Mouse (Mus musculus) kidney, adult 18-20 months (tissue): Measurements from ENCODE around the gene Dlx5.

Experiments used
- DNase-seq: peaks from one replicate; pipeline ENCODE4 v3.0.0; 2021

Gene Dlx5

DNA sequence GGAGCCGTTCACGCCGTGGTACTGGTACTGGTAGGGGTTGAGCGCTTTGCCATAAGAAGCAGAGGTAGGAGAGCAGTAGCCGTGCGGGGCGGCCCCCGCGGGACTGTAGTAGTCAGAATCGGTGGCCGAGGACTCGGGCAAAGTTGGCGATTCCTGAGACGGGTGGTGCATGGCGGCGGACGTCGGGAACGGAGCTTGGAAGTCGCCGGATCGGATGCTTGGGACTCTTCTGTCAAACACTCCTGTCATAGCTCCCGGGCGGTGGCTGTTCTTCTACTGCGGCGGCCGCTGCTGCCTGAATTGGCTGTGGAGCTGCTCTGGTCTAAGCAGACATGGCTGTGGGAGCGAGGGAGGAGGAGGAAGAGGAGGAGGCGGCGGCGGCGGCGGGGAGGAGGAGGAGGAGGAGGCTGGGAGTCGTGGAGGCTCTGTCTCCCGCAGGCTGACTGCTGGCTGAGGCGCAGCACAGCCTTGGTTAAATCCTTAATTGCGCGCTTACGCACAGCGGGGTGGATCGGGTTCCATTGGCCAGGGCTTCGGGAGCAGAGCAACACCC lies at the start of gene Dlx5:
TSS of gene Dlx5 (minus strand) at position 448 of the 553 bp plus-strand sequence.
- no peak for DNase-seq

DNA sequence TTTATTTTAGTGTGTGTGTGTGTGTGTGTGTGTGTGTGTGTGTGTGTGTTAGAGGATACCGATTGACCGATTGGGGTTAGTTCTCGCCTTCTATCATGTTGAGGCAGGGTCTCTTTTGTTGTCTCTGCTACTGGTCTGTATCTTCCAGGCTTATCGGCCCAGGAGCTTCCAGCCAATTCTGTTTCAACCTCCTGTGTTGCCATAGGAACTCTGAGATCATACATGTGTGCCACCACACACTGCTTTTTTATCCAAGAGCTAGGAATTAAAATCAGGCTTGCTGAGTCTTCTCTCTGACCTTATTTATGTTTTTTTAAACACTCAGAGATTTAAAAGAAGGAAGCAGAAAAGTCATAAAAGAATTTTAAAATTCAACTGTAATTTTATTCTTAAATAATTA lies 49.6 kb upstream of the Dlx5 start:
- no peak for DNase-seq

DNA sequence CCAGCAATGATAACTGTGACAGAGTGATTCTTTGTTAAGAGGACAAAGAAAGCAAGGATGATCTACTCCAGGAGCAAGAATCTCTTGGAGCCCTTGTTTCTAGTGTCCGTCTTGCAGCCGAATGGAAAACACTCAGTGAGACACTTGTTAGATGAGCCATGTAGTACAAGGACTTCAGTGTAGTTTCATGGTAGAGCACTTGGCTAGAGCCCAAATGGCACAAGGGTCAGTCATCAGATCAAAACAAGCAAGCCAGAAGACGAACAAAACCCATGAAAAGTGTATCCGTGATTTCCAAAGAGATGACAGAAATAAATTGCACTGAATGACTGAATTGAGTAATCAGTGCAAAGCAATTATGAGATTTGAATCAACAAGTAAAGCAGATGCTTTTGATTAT lies 48.9 kb upstream of the Dlx5 start:
- no peak for DNase-seq

DNA sequence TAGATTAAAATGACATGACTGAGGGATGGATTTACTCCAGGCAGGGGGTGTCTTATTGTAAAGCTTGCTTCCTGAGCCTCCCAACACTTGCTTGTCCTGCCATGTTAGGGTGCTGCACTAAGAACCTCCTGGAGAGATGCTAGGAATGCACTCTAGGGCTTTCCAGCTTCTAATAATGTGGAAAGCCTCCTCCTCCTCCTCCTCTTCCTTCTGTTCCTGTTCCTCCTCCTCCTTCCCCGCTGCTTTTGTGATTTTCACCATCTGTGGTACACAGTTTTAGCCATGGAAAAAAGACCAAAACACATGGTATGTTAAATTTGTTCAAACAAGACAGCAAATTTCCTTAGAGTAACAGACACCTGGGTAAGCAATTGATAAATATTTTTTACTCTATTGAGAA lies 43.4 kb upstream of the Dlx5 start:
- DNase-seq, result no peak

DNA sequence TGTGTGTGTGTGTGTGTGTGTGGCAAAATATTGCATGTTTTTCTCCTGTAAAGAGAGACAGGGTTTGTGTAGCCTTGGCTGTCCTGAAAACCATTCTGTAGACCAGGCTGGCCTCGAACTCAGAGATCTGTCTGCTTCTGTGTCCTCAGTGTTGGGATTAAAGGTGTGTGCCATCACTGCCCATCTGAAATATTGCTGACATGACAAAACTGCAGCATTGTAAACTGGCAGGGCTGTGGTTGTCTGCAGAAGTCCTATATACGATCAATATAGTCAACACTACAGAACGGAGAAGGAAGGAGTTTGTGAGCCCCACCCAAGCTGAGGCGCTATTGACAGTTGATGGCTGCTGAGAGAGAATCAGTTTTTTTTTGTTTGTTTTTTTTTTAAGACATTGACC lies 35.4 kb upstream of the Dlx5 start:
- no peak for DNase-seq

DNA sequence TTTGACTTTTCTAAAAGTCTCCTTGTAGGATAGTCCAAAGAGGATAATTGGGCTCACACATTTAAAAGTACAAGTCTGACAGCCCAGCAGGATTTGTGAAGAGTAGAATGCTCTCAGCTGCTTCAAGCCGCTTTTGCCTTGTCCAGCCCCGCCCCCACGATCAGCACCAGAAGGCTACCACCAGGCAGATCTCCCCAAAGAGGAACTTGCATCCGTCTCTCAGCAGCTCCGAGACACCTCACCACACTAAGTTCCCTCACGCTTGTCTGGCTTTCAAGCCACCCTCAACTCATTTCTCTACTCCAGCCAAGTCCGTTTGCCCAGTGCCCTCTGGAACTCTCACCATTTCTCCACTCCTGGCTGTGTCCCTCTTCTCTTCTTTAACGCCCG lies 33.6 kb upstream of the Dlx5 start:
- no peak for DNase-seq

DNA sequence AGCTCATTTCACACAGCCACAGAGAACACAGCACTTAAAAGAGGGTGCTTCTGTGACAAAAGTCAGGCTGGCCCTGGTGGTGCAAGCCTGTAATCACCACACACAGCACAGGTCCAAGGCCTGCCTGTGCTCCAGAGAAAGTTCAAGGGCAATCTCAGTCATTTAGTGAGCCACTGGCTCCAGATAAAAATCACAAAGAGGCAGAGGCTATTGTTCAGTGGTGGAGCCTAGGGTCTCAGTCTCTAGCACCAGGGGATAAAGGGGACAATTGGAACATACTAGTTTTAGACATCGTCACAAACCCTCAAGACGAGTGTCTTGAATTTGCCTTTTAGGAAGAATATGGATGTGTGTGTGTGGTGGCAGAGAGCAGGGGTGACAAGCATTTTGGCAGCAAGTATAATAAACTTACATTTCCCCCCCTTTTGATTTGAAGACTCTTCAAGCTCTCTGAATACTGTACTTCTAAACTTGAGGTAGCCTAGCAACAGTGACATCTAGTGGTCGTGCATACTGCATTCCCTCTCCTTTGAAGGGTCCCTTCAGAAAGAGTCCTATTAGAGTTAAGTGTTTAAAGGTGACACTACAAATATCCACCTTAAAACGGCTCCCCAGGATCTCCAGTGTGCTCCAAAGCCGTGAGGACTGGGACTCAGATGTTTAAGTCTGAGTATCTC lies 33.1 kb upstream of the Dlx5 start:
- DNase-seq, result peak; percentile 28

DNA sequence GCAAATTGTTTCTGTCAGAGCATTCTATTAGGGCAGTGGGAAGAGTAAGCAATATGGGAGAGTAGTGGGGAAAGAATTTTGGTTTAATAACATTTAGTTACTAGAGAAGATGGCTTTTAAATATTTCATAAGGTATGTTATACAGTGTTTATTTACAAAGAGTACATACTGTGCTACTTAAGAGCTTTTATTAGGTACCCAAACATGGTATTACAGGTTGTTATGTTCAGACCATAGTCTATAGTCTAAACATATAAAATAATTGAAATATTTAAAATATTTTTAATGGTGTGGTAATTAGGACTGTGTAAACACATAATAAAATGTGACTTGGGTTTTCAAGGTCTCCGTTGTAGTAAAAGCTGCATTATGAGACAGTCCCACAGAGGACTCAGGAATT lies 32.4 kb upstream of the Dlx5 start:
- DNase-seq, result no peak

DNA sequence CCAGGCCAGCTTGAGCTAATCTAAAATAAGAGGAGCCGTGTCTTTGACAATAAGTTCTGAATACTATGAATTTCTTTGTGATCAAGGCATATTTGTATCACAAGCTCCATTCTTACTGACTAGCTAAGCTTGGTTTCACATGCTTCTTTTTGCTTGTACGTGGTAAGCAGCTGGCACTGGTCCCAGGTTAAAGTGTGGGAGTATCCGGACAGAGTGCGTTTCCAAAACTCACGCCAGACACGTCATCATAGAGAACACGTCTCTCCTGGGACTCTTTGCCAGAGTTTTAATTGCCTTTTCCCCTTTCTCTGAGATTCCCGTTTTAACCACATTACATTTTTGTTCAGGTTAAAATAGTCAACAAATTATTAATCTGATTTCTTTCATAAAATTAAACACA lies 27.7 kb upstream of the Dlx5 start:
- peak; percentile 18 for DNase-seq

DNA sequence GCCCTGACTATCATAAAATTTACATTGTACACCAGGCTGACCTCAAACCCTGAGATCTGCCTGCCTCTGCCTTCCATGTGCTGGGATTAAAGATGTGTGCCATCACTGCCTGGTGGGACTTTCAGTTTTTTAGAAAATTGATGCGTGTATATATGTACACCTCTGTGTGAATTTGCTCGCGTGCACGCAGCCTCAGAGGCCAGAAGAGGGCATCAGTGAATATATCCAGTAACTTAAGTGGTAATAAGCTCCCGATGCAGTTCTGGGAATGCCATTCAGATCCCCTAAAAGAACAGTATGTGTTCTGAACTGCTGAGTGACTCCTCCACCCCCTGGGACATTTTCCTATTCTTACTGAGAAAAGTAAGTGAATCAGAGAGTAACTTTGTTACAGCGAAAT lies 8.2 kb upstream of the Dlx5 start:
- DNase-seq, result no peak

DNA sequence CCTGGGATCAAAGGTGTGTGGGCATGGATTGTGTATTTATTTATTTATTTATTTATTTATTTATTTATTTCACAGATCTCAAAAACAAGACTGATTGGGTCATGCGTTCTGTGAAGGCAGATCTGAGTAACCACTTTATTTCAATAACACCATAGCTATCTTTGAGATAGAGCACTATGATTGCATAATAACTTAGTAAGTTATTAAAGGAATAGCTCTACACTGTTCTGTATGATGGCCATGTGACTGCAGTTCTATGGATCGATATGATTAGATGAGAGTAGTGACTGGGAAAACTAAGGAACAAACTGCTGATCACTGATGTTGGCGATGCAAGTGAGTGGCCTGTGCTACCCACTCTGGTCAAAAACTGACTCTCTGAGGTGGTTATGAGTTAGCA lies 4.3 kb upstream of the Dlx5 start:
- no peak for DNase-seq

DNA sequence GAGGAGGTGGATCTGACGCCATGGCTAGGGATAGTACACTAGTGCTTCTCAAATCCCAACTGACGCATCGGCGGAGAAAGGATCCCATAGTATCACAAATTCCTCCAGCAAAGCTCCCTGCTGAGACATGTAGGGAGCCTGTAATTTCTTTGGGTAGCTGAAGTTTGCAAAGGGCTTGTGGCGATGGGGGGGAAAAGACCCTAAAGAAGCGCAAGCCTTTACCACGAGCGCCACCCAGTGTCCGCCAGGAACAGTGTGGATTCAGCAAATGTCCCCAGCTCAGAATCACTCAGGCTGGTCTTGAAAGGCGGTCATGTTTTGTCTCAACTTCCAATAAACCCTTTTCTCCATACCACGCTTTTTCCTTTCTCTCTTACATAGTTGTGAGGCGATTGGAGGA lies 3.0 kb upstream of the Dlx5 start:
- DNase-seq, result peak; percentile 49

DNA sequence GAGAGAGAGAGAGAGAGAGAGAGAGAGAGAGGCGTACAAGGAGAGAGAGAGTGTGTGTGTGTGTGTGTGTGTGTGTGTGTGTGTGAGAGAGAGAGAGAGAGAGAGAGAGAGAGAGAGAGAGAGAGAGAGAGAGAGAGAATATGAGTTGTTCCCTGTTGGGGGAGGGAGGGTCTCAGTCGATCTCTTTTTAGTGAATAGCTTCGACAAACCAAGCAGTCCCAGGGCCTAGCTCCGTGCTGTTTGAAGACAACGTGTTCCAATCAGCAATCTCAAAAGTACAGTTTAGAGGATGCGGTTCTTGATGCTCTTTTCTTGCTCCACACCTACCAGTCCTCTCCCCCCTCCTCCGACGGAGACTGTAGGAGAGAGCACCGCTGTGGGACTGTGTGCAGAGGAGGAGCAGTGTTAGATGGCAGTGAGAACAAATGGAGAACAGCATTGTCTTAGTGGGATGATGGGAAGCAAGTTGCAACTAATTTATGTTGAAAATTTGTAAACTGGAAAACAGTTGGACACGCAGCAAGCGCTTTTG lies 447 bp upstream of the Dlx5 start:
- DNase-seq, result no peak

DNA sequence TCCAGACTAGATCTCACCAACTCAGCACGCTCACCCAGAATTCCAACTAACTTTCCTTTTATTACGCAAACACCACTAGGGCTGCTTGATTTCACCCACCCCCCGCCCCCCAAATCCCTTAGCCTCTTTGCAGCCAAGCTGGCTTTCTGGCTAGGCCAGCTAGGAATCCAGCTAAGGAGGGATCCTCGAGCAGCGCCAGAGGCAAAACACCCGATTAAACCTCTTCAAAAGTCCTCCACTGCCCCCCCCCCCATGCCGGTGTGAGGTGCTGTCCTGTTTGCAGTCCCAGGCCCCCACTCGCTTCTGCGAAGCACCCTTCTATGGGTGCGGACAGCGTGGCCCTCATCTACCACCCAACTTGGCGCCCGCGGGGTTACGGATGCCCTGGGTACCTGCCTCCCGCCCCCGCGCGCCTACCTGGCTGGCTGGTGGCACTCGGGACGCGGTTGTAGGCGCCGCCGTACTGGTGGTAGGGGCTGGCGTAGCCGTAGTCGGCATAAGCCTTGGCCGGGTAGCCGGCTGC lies 709 bp downstream of the Dlx5 start:
- DNase-seq, result no peak

DNA sequence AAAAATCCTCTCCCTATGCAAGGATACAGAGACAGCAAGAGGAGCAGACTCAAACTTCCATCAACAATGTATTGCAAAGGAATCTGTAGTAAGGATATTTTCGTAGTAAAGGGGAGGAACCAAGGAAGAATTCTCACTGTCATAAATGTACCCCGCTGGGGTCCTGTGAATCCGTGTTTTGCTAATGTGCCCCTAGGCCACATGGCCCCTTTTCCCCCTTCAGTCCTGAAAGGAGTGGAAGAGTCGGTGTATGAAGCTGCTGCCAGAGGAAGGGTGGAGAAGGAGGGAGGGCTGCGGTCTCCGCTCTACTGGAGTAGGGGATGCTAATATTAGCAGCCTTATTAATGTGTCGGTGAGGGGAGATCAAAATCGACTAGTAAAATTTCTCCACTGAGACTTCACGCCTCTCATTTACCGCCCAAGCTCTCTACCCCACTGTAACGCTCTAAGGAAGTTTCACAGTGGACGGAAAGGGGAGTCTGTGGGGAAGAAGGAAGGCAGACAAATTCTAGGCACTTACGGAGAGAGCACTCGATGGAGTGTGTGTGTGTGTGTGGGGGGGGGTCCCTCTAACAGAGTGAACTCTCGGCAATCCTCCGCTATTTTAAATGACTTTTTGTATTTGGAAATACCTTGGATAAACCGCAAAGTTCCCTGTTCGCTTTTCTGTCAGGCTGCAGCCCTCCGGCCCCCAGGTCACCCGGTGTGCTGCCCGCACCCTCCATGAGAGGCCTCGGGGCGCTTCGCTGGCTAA lies 1.3 kb downstream of the Dlx5 start:
- no peak for DNase-seq

DNA sequence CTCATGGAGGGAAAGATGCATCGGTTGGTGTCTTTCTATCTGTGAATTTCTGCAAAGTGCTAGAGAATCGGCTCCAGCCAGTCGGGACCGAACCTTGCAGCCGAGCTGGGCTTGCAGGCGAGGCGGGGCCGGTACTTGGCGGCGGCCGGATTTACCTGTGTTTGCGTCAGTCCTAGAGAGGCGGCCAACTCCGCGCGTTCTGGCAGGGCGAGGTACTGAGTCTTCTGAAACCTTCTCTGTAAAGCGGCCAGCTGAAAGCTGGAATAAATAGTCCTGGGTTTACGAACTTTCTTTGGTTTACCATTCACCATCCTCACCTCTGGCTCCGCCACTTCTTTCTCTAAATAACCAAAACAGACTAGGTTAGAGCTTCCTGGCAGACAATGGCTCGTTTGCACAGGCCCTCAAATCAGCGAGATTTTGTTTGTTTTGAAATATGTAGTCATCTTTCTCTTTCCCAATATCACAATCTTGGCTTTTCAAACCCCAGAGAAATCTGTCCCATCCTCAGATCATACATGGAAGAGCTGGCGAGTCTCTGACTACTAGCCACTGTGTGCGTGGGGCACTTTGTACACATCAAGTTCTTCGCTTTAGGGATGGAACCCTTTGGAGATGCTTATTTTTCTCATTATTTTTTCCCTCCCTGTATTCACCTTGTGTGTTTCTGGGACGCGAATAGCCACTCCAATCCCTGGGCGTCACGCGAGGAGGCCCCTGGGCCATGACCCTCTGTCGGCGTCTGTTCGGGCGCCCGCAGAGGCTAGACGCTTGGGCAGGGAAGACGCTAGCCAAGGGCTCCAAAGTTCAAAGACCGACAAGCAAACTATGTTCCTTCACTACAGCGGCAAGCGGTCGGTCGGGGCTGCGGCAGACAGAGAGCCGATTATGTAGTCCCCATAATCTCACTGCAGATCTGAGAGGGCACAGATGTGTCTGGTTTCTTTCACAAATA lies 2.2 kb downstream of the Dlx5 start:
- DNase-seq, result no peak

DNA sequence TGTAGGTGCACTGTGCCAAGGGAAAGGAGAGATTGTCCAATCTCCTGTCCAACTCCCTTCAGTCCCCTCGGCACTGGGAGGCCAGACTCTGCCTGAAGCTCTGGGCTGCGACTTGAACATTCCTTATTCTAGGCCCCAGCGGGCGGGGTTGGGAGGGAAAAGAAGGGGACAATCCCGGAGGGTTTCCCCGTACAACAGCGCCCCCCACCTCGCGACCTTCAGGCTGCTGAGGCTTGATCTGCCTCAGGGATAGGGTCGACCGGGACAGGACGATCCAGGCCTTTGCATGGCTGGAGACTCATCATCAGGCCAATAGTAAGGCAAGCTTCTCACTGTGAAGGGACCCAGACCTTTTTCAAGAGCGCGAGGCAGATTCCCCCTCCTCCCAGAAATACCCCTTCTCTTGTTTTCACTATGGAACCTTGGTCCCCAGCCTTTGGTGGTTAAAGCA lies 3.0 kb downstream of the Dlx5 start:
- DNase-seq, result no peak

DNA sequence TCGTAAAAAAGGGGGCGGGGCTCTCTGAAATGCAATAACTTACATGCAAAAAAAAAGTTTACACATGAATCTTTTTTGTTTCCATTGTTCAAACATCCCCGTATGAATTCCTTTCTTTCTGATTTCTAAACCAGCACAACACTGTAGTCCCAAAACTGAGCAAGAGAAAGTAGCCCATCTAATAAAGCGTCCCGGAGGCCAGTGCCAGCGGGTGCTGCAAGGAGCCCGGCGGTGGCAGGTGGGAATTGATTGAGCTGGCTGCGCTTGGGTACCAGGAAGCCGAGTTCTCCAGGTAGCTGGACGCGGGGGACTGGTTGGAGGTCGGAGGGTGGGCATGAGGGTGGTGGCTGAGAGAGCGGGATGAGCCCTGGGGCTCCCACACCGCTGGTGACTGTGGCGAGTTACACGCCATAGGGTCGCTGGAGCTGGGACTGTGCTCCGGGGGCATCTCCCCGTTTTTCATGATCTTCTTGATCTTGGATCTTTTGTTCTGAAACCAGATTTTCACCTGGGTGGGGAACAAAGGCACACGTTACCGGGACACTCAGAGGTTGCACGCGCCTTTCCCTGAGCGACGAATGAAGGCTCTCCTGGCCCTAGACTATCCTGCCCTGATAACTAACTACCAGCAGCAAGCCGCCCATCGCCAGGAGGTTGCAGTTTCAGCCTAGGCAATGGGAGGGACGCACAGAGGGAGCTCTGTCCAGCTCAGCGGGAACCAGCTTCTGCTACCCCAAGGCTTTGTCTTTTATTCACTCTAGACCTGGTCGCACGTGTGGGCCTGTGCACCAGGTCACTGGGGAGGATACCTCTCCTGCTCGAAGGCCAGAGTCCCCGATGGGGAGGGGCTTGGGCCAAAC lies 3.7 kb downstream of the Dlx5 start:
- no peak for DNase-seq

DNA sequence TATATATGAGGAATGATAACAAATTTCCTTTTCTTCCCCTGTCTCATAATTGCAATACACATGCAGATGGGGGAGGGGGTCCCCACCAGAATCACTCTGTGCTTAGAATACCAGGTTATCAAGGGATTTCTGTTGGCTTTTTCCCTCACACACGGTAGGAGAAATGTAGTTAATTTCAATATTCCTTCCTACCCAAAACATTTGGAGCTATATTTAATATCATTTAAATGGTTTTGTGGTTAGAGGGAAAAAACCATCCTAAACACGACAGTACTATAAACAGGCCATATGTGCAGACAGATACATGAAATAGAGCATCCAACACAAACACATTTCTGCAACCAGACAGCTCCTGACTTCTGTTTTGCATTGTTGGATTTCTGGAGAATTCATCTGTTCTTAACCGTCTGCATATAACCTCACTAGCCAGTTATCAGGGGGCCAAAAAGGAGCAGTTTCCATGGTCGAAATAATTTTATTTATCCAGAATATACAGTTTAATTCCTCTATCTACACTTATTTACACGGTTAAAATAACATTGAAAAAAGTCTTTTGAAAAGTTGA lies 4.5 kb downstream of the Dlx5 start:
- DNase-seq, result no peak

DNA sequence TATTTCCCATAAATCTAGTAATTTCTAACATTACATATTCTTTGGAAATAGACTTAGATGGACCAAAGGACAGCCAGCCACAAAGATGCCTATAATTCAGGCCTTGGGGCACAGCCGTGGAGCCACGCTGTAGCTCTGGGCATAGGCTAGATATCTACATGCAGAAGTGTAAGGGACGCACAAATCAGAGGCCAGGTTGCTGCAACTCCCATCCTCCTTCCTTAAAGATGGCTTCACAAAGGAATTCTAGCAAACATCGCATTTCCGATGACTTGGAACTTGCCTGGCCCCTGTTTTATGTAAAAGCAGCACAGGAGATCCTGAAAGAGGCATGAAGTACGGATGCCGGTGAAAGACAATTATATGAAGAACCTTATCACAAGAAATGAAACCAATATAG lies 5.2 kb downstream of the Dlx5 start:
- DNase-seq, result no peak

DNA sequence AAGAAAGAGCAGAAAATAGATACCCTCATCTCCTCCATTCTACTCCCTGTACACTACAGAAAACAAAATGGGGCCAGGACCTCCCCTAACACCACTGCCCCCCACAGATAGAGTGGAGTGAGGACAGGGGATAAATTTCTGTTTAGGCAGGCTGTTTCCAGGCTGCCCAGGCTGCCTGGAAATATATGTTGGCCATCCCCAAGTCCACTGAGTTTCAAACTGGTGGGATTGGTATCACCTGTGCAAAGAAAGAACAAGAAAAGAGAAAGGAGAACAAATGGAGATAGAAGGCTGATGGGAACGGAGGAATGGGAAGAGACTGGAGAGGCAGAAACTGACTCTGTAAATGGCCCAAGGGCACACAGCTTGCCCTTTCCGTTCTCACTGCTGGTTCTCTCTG lies 5.7 kb downstream of the Dlx5 start:
- no peak for DNase-seq
